Mouse (Mus musculus) cerebellum, adult 2 months (tissue): Measurements from ENCODE around the gene Plxnb2. TPM values are rescaled to one million over a fixed set of nuclear protein-coding genes. Genes with fewer than 3 reads are reported as not detected.

Experiments used
- DNase-seq, 2 experiments: peaks; one replicate each; pipeline ENCODE4 v3.0.0; 2021
- H3K27ac ChIP-seq: fragments of 200-500 bp; 2 replicates; pipeline ENCODE4 v1.5.1; 2012; ENCODE audit warnings: low read length, control low read depth, inconsistent platforms; ENCODE audit not compliant: insufficient read depth
- H3K27me3 ChIP-seq: fragments of 200-500 bp; 2 replicates; pipeline ENCODE4 v1.6.1; 2012; ENCODE audit warnings: inconsistent platforms, mild to moderate bottlenecking, low read length, moderate library complexity; ENCODE audit not compliant: control insufficient read depth, insufficient read depth
- H3K4me1 ChIP-seq: fragments of 200-500 bp; 2 replicates; pipeline ENCODE4 v1.6.1; 2011; ENCODE audit warnings: low read length; ENCODE audit not compliant: control insufficient read depth, insufficient read depth
- H3K4me3 ChIP-seq: fragments of 200-500 bp; replicated peaks from 2 replicates; pipeline ENCODE3; 2011; ENCODE audit warnings: mild to moderate bottlenecking, low read depth, low read length, control low read depth; ENCODE audit not compliant: insufficient read depth
- CTCF ChIP-seq: fragments of 200-500 bp; IDR thresholded peaks from 2 replicates; pipeline ENCODE4 v1.5.1; 2011; ENCODE audit warnings: low read depth, mild to moderate bottlenecking, control low read depth, low read length, moderate library complexity, borderline replicate concordance; ENCODE audit not compliant: insufficient read depth
- POLR2A ChIP-seq: fragments of 200-500 bp; IDR thresholded peaks from 2 replicates; pipeline ENCODE4 v1.6.1; 2011; ENCODE audit warnings: low read length, control low read depth, borderline replicate concordance; ENCODE audit not compliant: insufficient read depth
- WGBS: fragments of 180-500 bp; shearing (Covaris S2); methylation state at CpG from one replicate; pipeline ENCODE4 v1.1.7; 2018; 5-methylcytosine and 5-hydroxymethylcytosine counted together
- polyA plus RNA-seq: library from polyadenylated mRNA; depleted of rRNA; stranded (reverse); fragments of >200 nt; gene quantifications from 2 replicates; pipeline ENCODE4 v1.2.3, GENCODE M21; 2012; rRNA removed

The Plxnb2 gene
- polyA plus RNA-seq, 1 experiment, result 127 TPM

DNA sequence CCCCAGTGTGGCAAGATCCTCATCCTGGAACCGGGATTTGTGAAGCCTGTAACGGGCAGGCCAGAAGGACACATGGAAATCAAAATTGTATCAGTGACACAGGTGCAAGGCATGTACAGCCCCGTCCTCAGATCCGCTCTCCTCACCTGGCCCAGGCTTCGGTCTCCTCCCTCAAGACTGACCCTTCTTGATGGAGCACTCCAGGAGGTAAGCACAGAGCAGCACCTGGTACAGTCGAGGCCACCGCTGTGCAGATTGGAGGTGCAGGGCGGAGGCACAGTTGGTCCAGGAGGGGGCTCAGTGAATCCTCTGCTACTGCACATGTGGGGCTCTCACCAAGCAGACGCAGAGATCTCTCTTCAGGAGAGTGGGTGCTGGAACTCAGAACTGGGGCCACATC is 55.2 kb downstream of the Plxnb2 start:
- Histone ChIP-seq H3K27me3 (no peaks in the 10 kb centered on the region), H3K4me1 (peaks cover 17% of the 10 kb centered on the region), H3K27ac (no peak overlapping the region), H3K4me3 (no peak overlapping the region)
- WGBS, result 89% methylated on average over 9 of the region's 9 CpGs
- DNase-seq, result no peak
- TF ChIP-seq CTCF, result no peak
- no peak for TF ChIP-seq POLR2A

DNA sequence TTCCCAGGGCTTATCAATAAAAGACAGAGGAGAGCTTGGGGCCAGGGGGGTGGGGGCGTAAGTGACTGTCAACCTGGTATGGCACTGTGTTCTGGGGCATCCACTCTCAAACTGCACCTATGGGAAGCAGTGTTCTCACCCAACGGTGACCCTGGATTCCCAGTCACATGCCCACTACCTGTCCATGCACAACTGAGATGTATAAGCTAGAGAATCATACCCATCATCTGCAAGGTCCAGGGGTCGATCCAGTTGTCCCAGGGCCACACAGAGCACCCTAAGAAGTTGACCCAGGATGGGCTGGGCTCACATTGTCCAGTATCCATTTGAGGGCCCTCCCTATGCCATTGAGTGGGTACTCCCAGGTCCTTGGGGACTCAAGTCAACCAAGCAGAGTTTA is 56.3 kb downstream of the Plxnb2 start:
- Histone ChIP-seq H3K4me3 (no peak overlapping the region), H3K27me3 (no peaks in the 10 kb centered on the region), H3K27ac (no peak overlapping the region), H3K4me1 (peaks cover 21% of the 10 kb centered on the region)
- TF ChIP-seq POLR2A, result no peak
- TF ChIP-seq CTCF, result no peak
- WGBS, result 91% methylated on average over 3 of the region's 3 CpGs
- no peak for DNase-seq

DNA sequence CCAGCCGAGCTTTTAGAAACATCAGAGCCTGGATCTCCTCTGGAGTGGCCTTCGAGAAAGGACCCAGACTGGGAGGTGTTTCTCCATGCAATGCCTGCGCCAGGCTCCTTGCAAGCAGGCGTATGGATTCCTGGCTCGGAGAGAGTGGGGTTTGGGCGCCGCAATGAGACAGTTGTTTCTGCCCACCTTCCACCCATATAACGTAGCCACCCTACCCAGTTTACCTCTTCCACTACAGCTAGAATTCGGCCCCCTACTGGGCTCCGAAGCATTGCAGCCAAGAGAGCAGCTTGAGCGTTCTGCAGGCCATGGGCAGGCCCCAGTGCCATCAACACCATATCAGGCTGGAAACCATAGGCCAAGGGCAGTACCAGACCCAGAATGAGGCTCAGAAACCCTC is 57.0 kb downstream of the Plxnb2 start:
- TF ChIP-seq POLR2A (no peak), CTCF (no peak)
- peak; percentile 64 to 65 for DNase-seq
- Histone ChIP-seq H3K27me3 (no peaks in the 10 kb centered on the region), H3K4me1 (peaks cover 21% of the 10 kb centered on the region), H3K27ac (peak overlapping the region; percentile 78), H3K4me3 (peak overlapping the region; percentile 88)
- WGBS, result 7% methylated on average over 11 of the region's 11 CpGs

DNA sequence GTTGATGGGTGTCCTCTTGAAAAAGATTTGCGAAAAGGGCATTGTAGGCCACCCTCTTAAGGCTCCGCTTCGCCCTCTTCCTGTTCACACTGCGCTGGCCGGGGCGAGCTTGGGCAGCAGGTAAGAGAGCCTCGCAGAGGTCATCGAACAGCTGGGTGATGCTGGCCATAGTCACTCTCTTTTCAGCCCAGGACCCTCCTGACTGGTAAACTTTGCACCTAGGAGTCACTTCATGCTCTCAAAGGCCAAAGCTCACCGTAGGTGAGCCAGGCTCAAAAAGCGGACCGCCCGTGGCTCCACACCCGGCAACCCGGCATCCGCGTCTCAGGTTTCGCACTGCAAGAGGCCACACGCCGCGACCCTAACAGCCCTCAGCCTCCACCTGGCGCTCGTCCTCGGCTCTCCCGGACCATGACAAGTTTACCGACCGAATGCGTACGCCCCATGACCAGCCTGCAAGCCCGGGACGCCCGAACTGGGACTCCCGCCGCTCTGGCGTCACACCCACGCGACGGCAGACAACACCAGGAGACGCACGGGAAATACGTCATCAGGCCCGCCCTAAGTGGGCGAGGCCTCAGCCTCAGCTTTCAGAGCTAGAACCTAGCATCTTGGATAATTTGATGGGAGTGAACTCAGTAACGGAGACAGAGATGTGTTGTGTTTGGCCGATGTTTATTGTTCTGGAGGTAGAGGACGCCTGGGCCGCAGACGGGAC is 57.8 kb downstream of the Plxnb2 start, which contains the start of gene Tubgcp6:
Tubgcp6 (minus strand) TSS at position 464 of the 718 bp plus-strand sequence.
- H3K27me3 ChIP-seq, result no peaks in the 10 kb centered on the region
- under 1% methylated on average over 47 of the region's 47 CpGs for WGBS
- TF ChIP-seq CTCF (no peak), POLR2A (peak; percentile 83)
- peak within 1 kb of the TSS; percentile 88 for H3K4me3 ChIP-seq
- H3K4me1 ChIP-seq, result peaks cover 21% of the 10 kb centered on the region
- DNase-seq, result peak; percentile 96 to 98
- peak within 1 kb of the TSS; percentile 78 for H3K27ac ChIP-seq

DNA sequence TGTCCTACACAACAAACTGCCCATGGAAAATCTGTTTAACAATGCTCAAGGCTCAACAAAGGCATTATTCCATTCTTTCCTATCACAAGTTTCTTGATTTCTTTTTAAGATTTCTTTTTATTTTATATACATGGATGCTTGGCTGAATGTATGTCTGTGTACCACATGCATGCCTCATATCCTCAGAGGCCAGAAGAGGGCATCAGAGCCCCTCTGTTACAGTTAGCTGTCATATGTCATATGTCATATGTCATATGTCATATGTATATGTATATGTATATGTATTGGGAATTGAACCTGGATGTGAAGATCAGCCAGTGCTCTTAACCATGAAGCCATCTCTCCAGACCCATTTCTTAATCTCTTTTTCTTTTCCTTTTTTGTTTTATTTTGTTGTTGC is 62.6 kb downstream of the Plxnb2 start:
- H3K27ac ChIP-seq, result no peak overlapping the region
- TF ChIP-seq POLR2A (no peak), CTCF (peak; percentile 9; the same call in 1 of the 2 replicates)
- H3K4me1 ChIP-seq, result peaks cover 9% of the 10 kb centered on the region
- no peak overlapping the region for H3K4me3 ChIP-seq
- no peak for DNase-seq
- H3K27me3 ChIP-seq, result no peaks in the 10 kb centered on the region

DNA sequence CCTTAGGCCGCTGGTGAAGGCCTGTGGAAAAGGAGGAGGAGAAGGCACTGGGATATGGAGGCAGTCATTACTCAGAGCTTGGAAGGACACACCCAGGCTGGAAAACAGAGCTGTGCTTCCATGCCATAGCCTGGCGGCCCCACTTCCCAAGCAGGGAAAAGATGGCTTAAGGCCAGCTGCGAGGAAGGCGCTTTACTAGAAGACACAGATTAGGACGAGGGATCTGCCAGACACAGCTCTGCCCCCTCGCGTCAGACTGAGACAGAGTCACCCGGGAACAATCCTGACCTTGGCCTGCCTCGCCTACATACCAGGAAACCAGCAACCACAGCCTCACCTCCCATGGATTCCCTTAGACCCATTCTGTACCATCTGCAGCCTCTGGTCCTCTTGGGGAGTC is 70.4 kb downstream of the Plxnb2 start:
- H3K4me3 ChIP-seq, result no peak overlapping the region
- H3K4me1 ChIP-seq, result peaks cover 37% of the 10 kb centered on the region
- no peaks in the 10 kb centered on the region for H3K27me3 ChIP-seq
- DNase-seq, result peak; percentile 71 to 72
- 31% methylated on average over 9 of the region's 9 CpGs for WGBS
- TF ChIP-seq CTCF, result peak; percentile 60
- TF ChIP-seq POLR2A, result no peak
- H3K27ac ChIP-seq, result peak overlapping the region; percentile 58

DNA sequence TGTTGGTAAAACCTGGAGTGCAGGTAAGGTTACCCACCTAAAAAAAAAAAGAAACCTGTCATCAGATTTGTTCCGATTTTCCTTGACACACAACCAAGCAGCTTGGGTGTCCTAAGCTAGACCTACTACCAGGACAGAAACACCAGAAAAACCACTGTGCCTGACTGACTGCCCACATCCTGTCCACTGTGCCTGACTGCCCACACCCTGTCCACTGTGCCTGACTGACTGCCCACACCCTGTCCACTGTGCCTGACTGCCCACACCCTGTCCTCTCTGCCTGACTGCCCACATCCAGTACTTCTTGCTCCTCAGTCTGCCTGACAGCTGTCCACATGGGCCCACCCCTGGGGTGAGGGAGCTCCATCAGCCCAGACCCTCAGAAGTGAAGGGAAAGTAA is 73.6 kb downstream of the Plxnb2 start:
- H3K4me1 ChIP-seq, result peaks cover 65% of the 10 kb centered on the region
- no peak for DNase-seq
- WGBS, result 79% methylated on average over 1 of the region's 1 CpGs
- H3K27me3 ChIP-seq, result no peaks in the 10 kb centered on the region
- 0 out of 2 replicates have a peak overlapping the region, but pooled peaks have one; percentile 24 for H3K27ac ChIP-seq
- TF ChIP-seq POLR2A (no peak), CTCF (no peak)
- H3K4me3 ChIP-seq, result no peak overlapping the region

DNA sequence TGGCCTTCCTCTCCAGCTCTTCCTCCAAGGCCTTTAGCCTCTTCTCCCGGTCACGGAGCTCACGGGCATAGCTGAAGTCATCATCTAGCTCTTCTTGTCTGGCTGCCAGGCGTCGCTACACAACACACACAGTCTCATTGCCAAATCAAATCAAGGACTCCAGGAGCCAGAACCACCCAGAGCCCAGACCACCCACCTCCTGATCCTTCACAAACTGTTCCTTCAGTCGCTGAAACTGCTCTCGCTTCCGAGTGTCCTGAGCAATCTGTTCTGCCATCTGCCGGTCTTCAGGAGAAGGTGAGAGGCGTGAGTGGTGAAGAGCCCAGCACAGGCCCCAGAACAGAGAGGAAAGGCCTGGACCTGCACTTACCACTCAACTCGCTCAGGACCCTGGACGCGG is 74.5 kb downstream of the Plxnb2 start:
- TF ChIP-seq CTCF, result peak; percentile 68
- no peak for TF ChIP-seq POLR2A
- Histone ChIP-seq H3K4me3 (no peak overlapping the region), H3K27ac (peak overlapping the region; percentile 91), H3K4me1 (peaks cover 74% of the 10 kb centered on the region), H3K27me3 (no peaks in the 10 kb centered on the region)
- 20% methylated on average over 13 of the region's 13 CpGs for WGBS
- peak; percentile 83 to 92 for DNase-seq

Other genes with a start within 250 kb of the Plxnb2 start
- gene Ttll8, start 226.4 kb downstream of the Plxnb2 start, polyA plus RNA-seq, result 1.4 and 1.6 TPM in 2 replicates
- 141 and 145 TPM in 2 replicates for gene Mlc1, start 201.8 kb downstream of the Plxnb2 start, polyA plus RNA-seq
- 0.02 TPM in 1 of 2 replicates, not detected in the other for gene Mov10l1, start 197.9 kb downstream of the Plxnb2 start, polyA plus RNA-seq
- 134 and 155 TPM in 2 replicates for gene Panx2, start 121.1 kb downstream of the Plxnb2 start, polyA plus RNA-seq
- gene Trabd, start 105.7 kb downstream of the Plxnb2 start, polyA plus RNA-seq, result 52.5 and 56.4 TPM in 2 replicates
- 58.1 and 65.6 TPM in 2 replicates for gene Selenoo, start 91.7 kb downstream of the Plxnb2 start, polyA plus RNA-seq
- 77.4 and 82.1 TPM in 2 replicates for gene Tubgcp6, start 57.7 kb downstream of the Plxnb2 start, polyA plus RNA-seq
- 31.4 and 36.3 TPM in 2 replicates for gene Hdac10, start 52.1 kb downstream of the Plxnb2 start, polyA plus RNA-seq
- 112 and 128 TPM in 2 replicates for gene Mapk12, start 40.1 kb downstream of the Plxnb2 start, polyA plus RNA-seq
- 58.1 and 64.1 TPM in 2 replicates for gene Mapk11, start 31.2 kb downstream of the Plxnb2 start, polyA plus RNA-seq
- gene Dennd6b, start 15.7 kb upstream of the Plxnb2 start, polyA plus RNA-seq, result 156 and 165 TPM in 2 replicates
- gene Ppp6r2, start 30.8 kb upstream of the Plxnb2 start, polyA plus RNA-seq, result 240 and 262 TPM in 2 replicates
- 321 and 324 TPM in 2 replicates for gene Sbf1, start 134.5 kb upstream of the Plxnb2 start, polyA plus RNA-seq
- gene Adm2, start 141.9 kb upstream of the Plxnb2 start, polyA plus RNA-seq, result not detected in 2 replicates
- gene Miox, start 153.6 kb upstream of the Plxnb2 start, polyA plus RNA-seq, result not detected in 2 replicates
- 21.0 and 21.1 TPM in 2 replicates for gene Lmf2, start 174.9 kb upstream of the Plxnb2 start, polyA plus RNA-seq
- gene Ncaph2, start 174.9 kb upstream of the Plxnb2 start, polyA plus RNA-seq, result 134 and 137 TPM in 2 replicates
- 59.7 and 60.3 TPM in 2 replicates for gene Sco2, start 193.1 kb upstream of the Plxnb2 start, polyA plus RNA-seq
- gene Tymp, start 196.3 kb upstream of the Plxnb2 start, polyA plus RNA-seq, result 5.5 and 5.7 TPM in 2 replicates
- gene Odf3b, start 198.5 kb upstream of the Plxnb2 start, polyA plus RNA-seq, result 18.3 and 24.4 TPM in 2 replicates
- 2.6 and 2.9 TPM in 2 replicates for gene Klhdc7b, start 204.1 kb upstream of the Plxnb2 start, polyA plus RNA-seq
- not detected in 2 replicates for gene Syce3, start 229.7 kb upstream of the Plxnb2 start, polyA plus RNA-seq
- 7.8 and 8.2 TPM in 2 replicates for gene Cpt1b, start 245.1 kb upstream of the Plxnb2 start, polyA plus RNA-seq
- 4.2 and 4.7 TPM in 2 replicates for gene C730034F03Rik, start 248.8 kb upstream of the Plxnb2 start, polyA plus RNA-seq
- gene Gm44502, start 248.9 kb upstream of the Plxnb2 start, polyA plus RNA-seq, result 0.15 and 0.51 TPM in 2 replicates
- 101 and 102 TPM in 2 replicates for gene Chkb, start 249.1 kb upstream of the Plxnb2 start, polyA plus RNA-seq